Mouse (Mus musculus): ENCODE measurements at regions not wholly inside any gene's neighbourhood (a gene's known extent, or its start where the extent isn't known, plus 50 kb on each side); places are given as distances from the start of the nearest gene placed in this dataset.

DNA sequence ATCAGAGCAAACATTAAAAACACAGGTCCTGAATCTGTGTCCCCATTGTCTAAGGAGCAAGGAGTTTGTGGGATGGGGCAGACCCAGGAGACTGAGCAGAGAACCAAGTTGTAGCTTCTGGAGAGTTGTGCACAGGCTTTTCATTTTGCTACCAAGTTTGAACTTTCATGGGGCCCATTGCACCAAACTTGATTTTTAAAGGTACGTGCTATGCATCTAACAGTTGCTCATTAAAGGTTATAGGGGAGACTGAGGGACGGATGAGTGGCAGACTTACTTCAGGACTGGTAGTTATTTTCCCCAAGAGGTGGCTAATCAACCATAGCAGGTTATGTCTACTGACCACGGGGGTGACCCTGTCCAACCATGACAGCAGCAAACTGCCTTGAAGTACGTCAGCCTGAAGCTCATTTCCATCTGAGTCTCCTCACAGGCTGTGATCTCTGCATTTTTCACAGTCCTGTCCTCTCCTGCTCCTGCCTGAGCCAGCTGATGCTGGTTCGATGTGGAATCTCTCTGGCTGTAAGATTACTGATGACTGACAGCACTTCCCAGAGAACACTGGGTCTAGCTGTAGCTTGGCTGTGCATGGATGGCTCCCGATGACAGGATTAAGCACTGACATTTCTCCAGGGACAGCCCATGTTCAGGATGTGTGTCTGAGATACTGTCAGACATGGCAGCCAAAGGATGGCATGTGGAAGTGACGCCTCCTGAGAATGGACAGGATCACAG, 590.9 kb upstream of the Plxna2 start:
- Histone ChIP-seq H3K4me1 (replicated peaks) (0 out of 2 replicates have a peak, but pooled peaks cover 6% of the 10 kb centered on the region), H3K9me3 (no peaks in the 10 kb centered on the region), H3K36me3 (no peaks in the 10 kb centered on the region), H3K27me3 (ENCODE audit: insufficient read depth, poor library complexity, severe bottlenecking) (peaks cover 5% of the 10 kb centered on the region; the same call in 1 of the 2 replicates), H3K27ac (no peak overlapping the region), H3K4me3 (no peak overlapping the region)
- WGBS, result 75% methylated on average over 7 of the region's 7 CpGs
- DNase-seq (ENCODE audit: low spot score), result no peak

DNA sequence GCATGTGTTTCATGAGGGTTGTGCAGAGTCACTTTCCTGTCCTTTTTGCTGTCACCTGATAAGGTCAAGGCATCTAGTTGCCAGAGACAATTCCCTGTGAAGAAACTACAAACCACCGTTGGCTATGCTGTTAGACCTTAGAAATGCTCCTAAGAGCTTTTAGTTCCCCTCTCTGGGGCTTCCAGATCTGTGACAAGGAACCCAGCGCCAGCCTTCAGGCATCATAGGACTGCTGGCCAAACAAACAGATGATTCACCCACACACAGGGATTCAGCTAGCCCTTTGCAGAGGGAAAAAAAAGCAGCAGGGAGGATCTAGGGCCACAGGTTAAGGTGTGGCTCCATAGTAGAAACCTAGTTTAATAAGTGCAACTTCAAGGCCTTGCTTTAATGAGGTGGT, 591.8 kb upstream of the Plxna2 start:
- Histone ChIP-seq H3K27me3 (ENCODE audit: insufficient read depth, poor library complexity, severe bottlenecking) (no peaks in the 10 kb centered on the region), H3K9me3 (no peaks in the 10 kb centered on the region), H3K4me3 (no peak overlapping the region), H3K36me3 (no peaks in the 10 kb centered on the region), H3K27ac (no peak overlapping the region), H3K4me1 (replicated peaks) (0 out of 2 replicates have a peak, but pooled peaks cover 6% of the 10 kb centered on the region)
- DNase-seq (ENCODE audit: low spot score), result no peak
- WGBS, result 67% methylated on average over 2 of the region's 2 CpGs

DNA sequence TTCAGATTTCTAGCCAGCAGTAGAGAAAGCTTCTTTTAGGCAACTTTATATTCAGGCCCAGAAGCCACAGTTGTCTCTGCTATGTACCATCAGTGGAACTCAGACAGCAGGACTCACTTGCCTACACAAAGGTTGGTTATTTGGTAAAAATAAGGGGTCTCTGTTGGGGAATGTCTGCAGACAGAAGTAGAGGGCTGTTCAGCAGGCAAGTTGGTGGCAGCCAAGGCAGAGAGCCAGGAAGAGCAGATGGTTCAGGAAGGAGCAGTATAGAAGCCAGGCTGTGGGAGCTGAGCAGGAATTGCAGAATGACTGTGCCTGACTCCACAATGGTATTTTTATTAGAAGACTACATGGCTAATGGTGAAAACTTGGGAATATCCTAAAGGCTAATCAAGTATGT, 598.7 kb upstream of the Plxna2 start:
- Histone ChIP-seq H3K4me3 (no peak overlapping the region), H3K27ac (no peak overlapping the region), H3K27me3 (ENCODE audit: insufficient read depth, poor library complexity, severe bottlenecking) (no peaks in the 10 kb centered on the region), H3K4me1 (replicated peaks) (no peaks in the 10 kb centered on the region), H3K36me3 (no peaks in the 10 kb centered on the region), H3K9me3 (no peaks in the 10 kb centered on the region)
- no peak for DNase-seq (ENCODE audit: low spot score)

DNA sequence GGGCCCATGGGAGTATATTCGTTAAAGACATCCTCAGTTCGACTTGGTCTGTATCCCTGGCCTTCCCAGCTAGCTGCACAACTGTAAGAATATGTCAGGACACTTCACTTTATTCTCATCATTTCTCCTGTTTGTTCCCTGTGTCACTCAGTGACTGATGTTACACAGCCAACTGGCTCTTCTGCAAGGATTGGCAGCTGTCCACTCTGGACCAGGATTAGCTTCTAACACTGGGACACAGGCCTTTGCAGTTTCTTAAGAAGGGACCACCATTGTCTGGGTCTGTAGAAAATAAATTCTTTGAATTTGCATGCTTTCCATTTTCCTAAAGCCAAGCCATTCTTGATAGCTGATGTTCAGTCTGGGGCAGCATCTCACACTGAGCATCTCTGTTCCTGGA, 622.1 kb upstream of the Camk1g start:
- Histone ChIP-seq H3K4me3 (no peak overlapping the region), H3K4me1 (replicated peaks) (peaks cover 23% of the 10 kb centered on the region), H3K36me3 (no peaks in the 10 kb centered on the region), H3K27ac (no peak overlapping the region), H3K9me3 (no peaks in the 10 kb centered on the region), H3K27me3 (ENCODE audit: insufficient read depth, poor library complexity, severe bottlenecking) (peaks cover 16% of the 10 kb centered on the region; the same call in 1 of the 2 replicates)
- DNase-seq (ENCODE audit: low spot score), result no peak
- 79% methylated on average over 2 of the region's 2 CpGs for WGBS

DNA sequence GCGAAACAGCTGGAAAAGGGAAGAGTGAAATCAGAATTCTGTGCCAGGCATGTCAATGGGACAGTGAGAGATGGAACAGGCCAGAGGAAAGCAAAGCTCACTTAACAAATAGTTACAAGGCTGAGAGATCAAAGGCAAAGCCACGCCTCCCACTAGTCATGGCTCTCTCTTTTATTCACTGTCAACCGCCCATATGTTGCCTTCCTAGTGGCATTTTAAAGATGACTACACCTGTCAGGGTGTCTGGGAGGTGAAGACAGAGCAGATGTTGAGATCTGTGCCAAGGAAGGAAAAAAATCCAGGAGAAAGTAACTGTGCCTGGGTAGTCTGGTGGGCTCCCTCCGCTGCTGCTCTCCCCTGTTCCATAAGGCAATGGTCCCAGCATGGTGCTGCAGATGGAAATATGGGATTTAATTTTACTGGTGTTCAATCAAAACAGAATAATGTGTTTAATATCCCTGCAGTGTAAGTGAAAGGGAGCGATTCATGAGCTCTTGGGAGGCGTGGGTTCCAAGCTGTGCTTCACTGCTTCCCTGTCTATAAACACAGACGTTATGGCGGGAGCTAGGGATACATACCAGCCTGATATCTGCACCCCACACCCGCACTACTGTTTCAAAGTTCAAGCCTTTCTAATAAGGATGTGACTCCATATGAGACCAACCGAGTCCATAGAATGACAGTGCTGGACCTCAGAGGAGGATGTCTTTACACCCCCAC, 620.0 kb upstream of the Camk1g start:
- Histone ChIP-seq H3K27ac (0 out of 2 replicates have a peak overlapping the region, but pooled peaks have one; percentile 23), H3K4me3 (no peak overlapping the region), H3K4me1 (replicated peaks) (peaks cover 23% of the 10 kb centered on the region), H3K9me3 (no peaks in the 10 kb centered on the region), H3K27me3 (ENCODE audit: insufficient read depth, poor library complexity, severe bottlenecking) (peaks cover 16% of the 10 kb centered on the region; the same call in 1 of the 2 replicates), H3K36me3 (no peaks in the 10 kb centered on the region)
- 52% methylated on average over 10 of the region's 10 CpGs for WGBS
- no peak for DNase-seq (ENCODE audit: low spot score)

DNA sequence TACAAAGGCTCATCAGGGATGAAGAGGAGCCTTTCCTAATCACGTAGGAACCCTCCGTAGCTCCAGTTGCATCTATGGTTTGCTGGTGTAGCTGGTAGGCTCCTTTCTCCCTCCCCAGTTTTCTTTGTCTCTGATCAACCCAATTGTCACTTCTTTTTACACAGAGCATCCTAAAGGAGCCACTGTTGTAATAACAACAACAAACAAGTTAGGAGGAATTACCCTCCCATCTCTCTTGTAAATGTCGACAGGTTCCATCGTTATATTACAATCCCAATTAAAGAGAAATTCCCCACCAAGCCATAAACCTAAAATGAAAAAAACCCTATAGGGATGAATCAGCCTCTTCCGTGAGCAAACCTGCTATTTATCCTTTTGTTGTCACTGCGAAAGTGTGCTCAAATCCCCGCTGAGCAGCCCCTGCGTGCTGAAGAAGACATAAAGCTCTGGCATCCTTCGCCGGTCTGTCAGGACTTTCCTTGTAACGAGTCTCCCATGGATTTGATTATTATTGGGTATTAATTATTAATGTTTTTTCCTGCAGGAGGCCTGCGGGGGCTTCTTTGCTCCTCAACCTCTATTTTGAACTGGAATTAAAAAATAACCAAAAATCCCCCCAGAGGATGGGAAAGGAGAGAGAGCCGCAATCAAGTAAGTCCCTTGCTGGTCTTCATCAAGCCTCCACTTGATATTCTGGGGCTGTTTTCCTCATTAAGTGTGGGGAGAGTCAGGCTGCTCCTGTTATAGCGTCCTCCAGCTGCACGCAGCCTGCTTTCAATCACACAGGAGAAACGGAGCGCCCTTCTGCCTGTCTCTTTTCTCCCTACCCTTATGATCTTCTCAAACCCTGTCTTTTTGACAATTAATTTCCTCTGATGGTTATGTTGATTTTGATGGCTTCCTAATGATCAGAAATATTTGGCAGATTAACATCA, 619.1 kb upstream of the Camk1g start:
- H3K27ac ChIP-seq, result peak overlapping the region; percentile 41
- H3K27me3 ChIP-seq (ENCODE audit: insufficient read depth, poor library complexity, severe bottlenecking), result peaks cover 16% of the 10 kb centered on the region; the same call in 1 of the 2 replicates
- WGBS, result 23% methylated on average over 17 of the region's 17 CpGs
- no peaks in the 10 kb centered on the region for H3K36me3 ChIP-seq
- H3K4me1 ChIP-seq (replicated peaks), result peaks cover 23% of the 10 kb centered on the region
- H3K4me3 ChIP-seq, result 0 out of 2 replicates have a peak overlapping the region, but pooled peaks have one; percentile 16
- no peaks in the 10 kb centered on the region for H3K9me3 ChIP-seq
- DNase-seq (ENCODE audit: low spot score), result no peak

DNA sequence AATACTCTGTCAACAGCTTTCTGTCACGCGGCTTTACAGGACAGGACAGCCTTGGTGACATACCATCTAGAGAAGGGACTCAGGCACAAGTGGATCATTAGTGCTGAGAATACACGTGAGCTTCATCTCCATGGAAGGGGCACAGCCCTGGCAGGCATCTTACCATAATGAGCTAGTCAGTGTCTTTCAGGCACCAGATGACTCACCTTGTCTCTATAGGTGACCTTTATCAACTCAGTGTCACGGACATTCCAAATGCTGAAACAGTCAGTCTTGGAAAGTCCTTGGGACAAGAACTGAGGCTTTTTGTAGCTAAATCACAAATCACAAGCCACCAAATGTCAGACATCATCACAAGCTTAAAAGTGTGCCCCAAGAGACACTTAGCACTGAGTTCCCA, 610.5 kb upstream of the Camk1g start:
- H3K4me3 ChIP-seq, result no peak overlapping the region
- no peak overlapping the region for H3K27ac ChIP-seq
- no peaks in the 10 kb centered on the region for H3K27me3 ChIP-seq (ENCODE audit: insufficient read depth, poor library complexity, severe bottlenecking)
- H3K4me1 ChIP-seq (replicated peaks), result no peaks in the 10 kb centered on the region
- no peaks in the 10 kb centered on the region for H3K9me3 ChIP-seq
- no peaks in the 10 kb centered on the region for H3K36me3 ChIP-seq
- 81% methylated on average over 4 of the region's 4 CpGs for WGBS
- no peak for DNase-seq (ENCODE audit: low spot score)

DNA sequence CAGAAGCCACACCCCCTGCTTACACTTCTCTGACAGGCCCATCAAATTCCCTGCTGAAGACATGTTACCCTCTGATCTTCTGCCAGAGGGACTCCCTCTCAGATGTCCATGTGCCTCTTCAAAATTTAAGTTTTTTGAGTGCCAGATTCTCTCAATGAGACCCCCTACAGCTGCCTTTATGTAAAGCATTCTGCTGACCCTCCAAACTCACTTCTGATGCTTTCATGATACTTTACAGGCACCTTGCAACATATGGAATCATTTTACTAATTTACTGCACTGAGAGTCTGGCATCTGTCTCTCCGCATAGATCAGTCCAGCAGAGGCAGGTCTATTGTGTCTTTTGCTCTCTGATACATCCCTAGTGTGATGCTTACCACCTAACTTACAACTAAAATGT, 601.4 kb upstream of the Camk1g start:
- peaks cover 6% of the 10 kb centered on the region; the same call in 1 of the 2 replicates for H3K4me1 ChIP-seq (replicated peaks)
- no peak for DNase-seq (ENCODE audit: low spot score)
- H3K9me3 ChIP-seq, result no peaks in the 10 kb centered on the region
- no peaks in the 10 kb centered on the region for H3K27me3 ChIP-seq (ENCODE audit: insufficient read depth, poor library complexity, severe bottlenecking)
- 65% methylated on average over 1 of the region's 1 CpGs for WGBS
- no peaks in the 10 kb centered on the region for H3K36me3 ChIP-seq
- no peak overlapping the region for H3K4me3 ChIP-seq
- H3K27ac ChIP-seq, result no peak overlapping the region

DNA sequence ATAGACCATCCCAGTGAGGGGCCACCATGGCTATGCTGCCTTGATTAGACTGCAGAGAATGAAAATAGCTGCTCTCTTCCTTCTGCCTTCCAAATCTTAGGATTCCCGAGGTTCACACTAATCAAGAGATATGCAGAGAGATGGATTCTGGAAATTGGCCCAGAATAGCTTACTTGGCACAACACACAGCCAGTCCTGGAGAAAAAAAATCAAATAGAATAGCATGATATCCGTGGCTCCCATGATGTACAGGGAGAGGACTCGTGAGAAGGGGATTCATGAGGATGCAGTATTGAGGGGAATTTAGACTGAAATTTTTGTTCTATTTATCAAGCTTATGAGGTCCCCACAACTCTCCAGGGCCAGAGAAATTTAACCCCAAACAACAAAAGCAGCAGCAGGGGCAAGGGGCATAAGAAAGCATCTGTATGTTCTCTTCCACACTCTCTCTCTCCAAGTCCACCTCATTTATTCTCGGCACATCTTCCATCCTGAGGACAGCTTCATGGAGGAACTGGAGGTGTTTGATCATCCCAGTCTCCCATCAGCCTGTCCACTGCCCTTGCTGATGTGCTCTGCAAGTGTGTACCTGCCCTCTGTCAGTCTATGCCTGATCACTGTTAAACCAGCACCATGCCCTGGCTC, 599.3 kb upstream of the Camk1g start:
- no peaks in the 10 kb centered on the region for H3K27me3 ChIP-seq (ENCODE audit: insufficient read depth, poor library complexity, severe bottlenecking)
- no peaks in the 10 kb centered on the region for H3K9me3 ChIP-seq
- 83% methylated on average over 4 of the region's 4 CpGs for WGBS
- no peaks in the 10 kb centered on the region for H3K36me3 ChIP-seq
- H3K27ac ChIP-seq, result no peak overlapping the region
- peaks cover 6% of the 10 kb centered on the region; the same call in 1 of the 2 replicates for H3K4me1 ChIP-seq (replicated peaks)
- H3K4me3 ChIP-seq, result no peak overlapping the region
- DNase-seq (ENCODE audit: low spot score), result no peak

DNA sequence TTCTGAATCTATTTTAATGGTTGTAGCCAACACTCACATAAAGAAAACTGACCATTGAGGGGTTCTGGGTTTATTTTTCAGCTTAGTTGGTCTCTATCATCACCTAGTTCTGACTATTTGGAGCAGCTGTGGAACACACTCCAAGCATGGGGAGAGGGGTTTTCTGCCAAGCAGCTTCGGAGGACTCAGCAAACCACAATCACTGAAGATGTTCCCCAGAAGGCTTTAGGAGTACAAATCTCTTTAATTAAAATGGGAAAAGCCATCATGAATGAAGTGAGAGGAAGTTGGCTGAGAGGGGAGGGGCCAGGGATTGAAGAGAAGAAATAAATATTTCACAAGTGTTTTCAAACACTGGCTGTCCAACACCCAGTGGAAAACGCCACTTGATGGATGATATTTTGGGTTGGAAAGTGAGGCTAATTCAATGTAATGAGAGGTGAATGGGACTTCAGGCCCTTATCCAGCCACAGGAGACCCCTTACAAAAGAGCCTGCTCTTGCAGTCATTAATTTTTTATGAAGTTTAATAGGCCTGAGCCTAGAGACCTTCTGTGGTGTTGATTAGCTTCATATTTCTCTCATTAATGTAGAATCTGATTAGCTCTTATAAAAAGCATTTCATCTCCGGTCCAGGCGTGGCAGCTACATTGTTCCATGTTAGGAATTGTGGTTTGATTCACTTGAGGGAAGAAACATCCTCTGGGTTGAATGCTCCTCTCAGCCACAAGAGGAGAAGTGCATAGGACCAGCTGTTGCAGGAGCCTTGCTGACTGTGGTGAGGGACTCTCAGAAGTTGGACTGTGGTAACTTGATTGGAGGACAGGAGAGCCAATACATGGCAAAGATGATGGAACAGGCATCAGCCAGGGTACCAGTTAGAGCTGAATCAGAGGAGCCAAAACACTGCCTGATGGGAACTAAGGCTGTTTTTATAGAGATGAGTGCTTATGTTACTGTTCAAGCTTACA, 598.1 kb upstream of the Camk1g start:
- no peak for DNase-seq (ENCODE audit: low spot score)
- Histone ChIP-seq H3K27me3 (ENCODE audit: insufficient read depth, poor library complexity, severe bottlenecking) (no peaks in the 10 kb centered on the region), H3K4me1 (replicated peaks) (peaks cover 6% of the 10 kb centered on the region; the same call in 1 of the 2 replicates), H3K4me3 (no peak overlapping the region), H3K36me3 (no peaks in the 10 kb centered on the region), H3K9me3 (no peaks in the 10 kb centered on the region), H3K27ac (no peak overlapping the region)
- WGBS, result 78% methylated on average over 4 of the region's 4 CpGs

DNA sequence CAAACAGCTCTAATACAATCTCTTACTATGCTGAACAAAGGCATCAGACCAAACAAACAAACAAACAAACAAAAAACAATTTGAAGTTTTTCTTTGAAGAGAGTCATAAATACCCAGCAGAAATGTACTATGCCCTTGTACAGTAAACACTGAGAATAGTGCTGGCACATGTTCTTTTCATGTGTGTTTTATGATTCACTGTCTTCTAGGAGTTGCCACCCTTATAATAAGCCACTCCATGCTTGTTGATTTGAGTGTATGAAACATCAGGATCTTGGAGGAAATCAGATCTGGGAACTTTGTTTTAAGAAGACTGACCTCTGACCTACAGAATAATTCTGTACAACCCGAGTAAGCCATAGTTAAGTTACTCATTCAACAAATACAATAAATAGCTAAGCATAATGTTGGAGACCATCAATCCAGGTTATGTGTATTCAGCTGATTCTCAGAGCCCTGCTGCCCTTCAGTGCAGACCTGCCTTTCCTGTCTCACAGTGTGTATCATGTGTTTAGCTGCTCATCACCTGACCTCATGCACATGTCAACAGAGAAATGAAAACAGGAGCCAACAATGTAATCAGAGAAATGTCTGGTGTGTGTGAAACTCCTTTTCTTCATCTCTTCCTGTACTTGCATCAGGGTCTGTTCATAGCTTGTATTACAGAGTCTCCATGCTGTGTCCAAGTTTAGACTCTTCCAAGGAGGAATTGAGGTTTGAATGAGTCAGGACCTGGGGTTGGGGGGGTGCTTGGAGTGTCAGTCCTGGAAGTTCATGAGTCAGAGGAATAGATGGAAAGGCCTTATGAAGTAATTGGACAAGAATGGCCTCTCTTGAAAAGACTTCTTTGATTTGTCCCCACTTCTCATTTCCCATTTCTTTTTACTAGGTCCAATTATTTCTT, 596.8 kb upstream of the Camk1g start:
- H3K27me3 ChIP-seq (ENCODE audit: insufficient read depth, poor library complexity, severe bottlenecking), result no peaks in the 10 kb centered on the region
- H3K9me3 ChIP-seq, result no peaks in the 10 kb centered on the region
- no peak overlapping the region for H3K4me3 ChIP-seq
- 70% methylated on average over 1 of the region's 1 CpGs for WGBS
- H3K36me3 ChIP-seq, result no peaks in the 10 kb centered on the region
- no peak overlapping the region for H3K27ac ChIP-seq
- peaks cover 6% of the 10 kb centered on the region; the same call in 1 of the 2 replicates for H3K4me1 ChIP-seq (replicated peaks)
- DNase-seq (ENCODE audit: low spot score), result no peak
